Comparison of ENCODE assay signal across 21 mouse cellular contexts in the genomic region with DNA sequence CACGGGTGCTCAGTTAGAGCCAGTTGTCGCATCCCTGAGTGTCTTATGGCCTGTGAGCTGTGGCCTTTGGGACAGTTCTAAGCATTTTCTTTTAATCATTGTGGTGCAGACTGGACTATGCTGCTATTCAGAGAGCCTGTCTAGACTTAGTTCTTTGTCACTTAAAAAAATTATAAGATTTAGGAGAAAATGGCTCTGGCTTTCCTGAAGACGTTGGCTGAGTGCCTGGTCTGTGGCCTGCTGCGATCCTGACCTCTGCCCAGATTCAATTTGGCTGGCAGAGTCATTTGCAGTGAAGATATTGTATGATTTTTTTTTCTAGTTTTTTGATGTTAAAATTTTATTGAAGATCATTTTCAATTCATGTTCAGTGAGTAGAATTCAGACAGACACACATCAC.
DNase-seq lines count a peak whose midpoint lies in the region; ATAC-seq lines count a peak whose summit lies in the region.
"Had no signal": no experiment of that assay in that cellular context is flagged by ENCODE, and none has a peak within 500 bp of the region (broad histone marks: within the 10 kb centered on the region; RNA-seq: fewer than 3 reads in every experiment).

No protein-coding gene starts in this region.

- H3K4me1 ChIP-seq in lung, embryonic 16.5 days (replicated peaks; ENCODE audit: control insufficient read depth, insufficient read depth, low read length) = peaks cover 9% of the 10 kb centered on the region; the same call in 1 of the 2 replicates
- H3K4me1 ChIP-seq in midbrain, embryonic 14.5 days (ENCODE audit: control insufficient read depth, insufficient read depth, low read length) = no peaks in the 10 kb centered on the region
- H3K4me1 ChIP-seq: forebrain, embryonic 13.5 days; hindbrain, embryonic 15.5 days; intestine, embryonic 15.5 days; midbrain, embryonic 13.5 days had no signal

- peak; percentile 28 for DNase-seq in adrenal gland, postnatal 25 days
- DNase-seq in adrenal gland, adult 2 months = no peak
- peak; percentile 49 for DNase-seq in heart, adult 11 months
- DNase-seq in heart, postnatal 25 days (ENCODE audit: low spot score) = no peak
- DNase-seq in lung, postnatal 10 days = no peak
- DNase-seq in kidney, postnatal 4 days = peak; percentile 23 to 43
- no peak for DNase-seq in midbrain, embryonic 14.5 days
- DNase-seq: gastrocnemius, postnatal 10 days; heart, adult 2 months; heart, postnatal 4 days; lung, postnatal 14 days; right cerebral cortex, adult 18-20 months had no signal

- WGBS in lung, embryonic 16.5 days = 48% methylated on average over 4 of the region's 4 CpGs
- 79% methylated on average over 4 of the region's 4 CpGs for WGBS in midbrain, embryonic 14.5 days

- intact Hi-C loops in heart, postnatal 25 days (cut with DNase I) = no loop called here

- H3K27ac ChIP-seq in lung, embryonic 16.5 days (ENCODE audit: low read length) = peak overlapping the region; percentile 46; the same call in 1 of the 2 replicates
- H3K27ac ChIP-seq in midbrain, embryonic 14.5 days (replicated peaks; ENCODE audit: low read depth, low read length) = no peak overlapping the region
- H3K27ac ChIP-seq: forebrain, embryonic 13.5 days; heart, adult 2 months; hindbrain, embryonic 15.5 days; intestine, embryonic 15.5 days; midbrain, embryonic 13.5 days; neural tube, embryonic 13.5 days; stomach, postnatal 0 days had no signal

- H3K27me3 ChIP-seq in lung, embryonic 16.5 days (ENCODE audit: control insufficient read depth, insufficient read depth, low read depth, low read length) = no peaks in the 10 kb centered on the region
- H3K27me3 ChIP-seq in midbrain, embryonic 14.5 days (ENCODE audit: control insufficient read depth, insufficient read depth, low read length) = no peaks in the 10 kb centered on the region
- H3K27me3 ChIP-seq: forebrain, embryonic 13.5 days; hindbrain, embryonic 15.5 days; intestine, embryonic 15.5 days; midbrain, embryonic 13.5 days; neural tube, embryonic 13.5 days had no signal

- H3K9me3 ChIP-seq in lung, embryonic 16.5 days (ENCODE audit: control insufficient read depth, low read length) = no peaks in the 10 kb centered on the region; the same call in 1 of the 2 replicates
- H3K9me3 ChIP-seq in midbrain, embryonic 14.5 days (ENCODE audit: control insufficient read depth, low read length) = no peaks in the 10 kb centered on the region
- H3K9me3 ChIP-seq: forebrain, embryonic 13.5 days; G1E; hindbrain, embryonic 15.5 days; intestine, embryonic 15.5 days; midbrain, embryonic 13.5 days; neural tube, embryonic 13.5 days had no signal

- no peaks in the 10 kb centered on the region for H3K36me3 ChIP-seq in lung, embryonic 16.5 days (ENCODE audit: control insufficient read depth, insufficient read depth, low read length)
- H3K36me3 ChIP-seq in midbrain, embryonic 14.5 days (ENCODE audit: control insufficient read depth, insufficient read depth, low read length) = no peaks in the 10 kb centered on the region
- H3K36me3 ChIP-seq: G1E; hindbrain, embryonic 15.5 days; intestine, embryonic 15.5 days; midbrain, embryonic 13.5 days; neural tube, embryonic 13.5 days had no signal

- no peak overlapping the region for H3K4me2 ChIP-seq in lung, embryonic 16.5 days (ENCODE audit: low read depth, low read length)
- H3K4me2 ChIP-seq in midbrain, embryonic 14.5 days (ENCODE audit: low read length) = no peak overlapping the region
- H3K4me2 ChIP-seq: forebrain, embryonic 13.5 days; hindbrain, embryonic 15.5 days; intestine, embryonic 15.5 days; liver, embryonic 11.5 days; midbrain, embryonic 13.5 days; neural tube, embryonic 13.5 days had no signal

- ATAC-seq in lung, embryonic 16.5 days (ENCODE audit: low read depth) = no peak
- ATAC-seq in midbrain, embryonic 14.5 days (ENCODE audit: low FRiP score, low TSS enrichment) = no peak
- ATAC-seq: forebrain, embryonic 13.5 days; intestine, embryonic 15.5 days; midbrain, embryonic 13.5 days had no signal

- H3K4me3 ChIP-seq in lung, embryonic 16.5 days (ENCODE audit: low read length) = no peak overlapping the region
- H3K4me3 ChIP-seq in midbrain, embryonic 14.5 days (replicated peaks; ENCODE audit: low read depth, low read length) = no peak overlapping the region
- H3K4me3 ChIP-seq: forebrain, embryonic 13.5 days; heart, adult 2 months; hindbrain, embryonic 15.5 days; intestine, embryonic 15.5 days; midbrain, embryonic 13.5 days; neural tube, embryonic 13.5 days had no signal

- no peak overlapping the region for H3K9ac ChIP-seq in lung, embryonic 16.5 days (ENCODE audit: low read length)
- H3K9ac ChIP-seq in midbrain, embryonic 14.5 days (replicated peaks; ENCODE audit: low read length) = no peak overlapping the region
- H3K9ac ChIP-seq: forebrain, embryonic 13.5 days; hindbrain, embryonic 15.5 days; intestine, embryonic 15.5 days; midbrain, embryonic 13.5 days; neural tube, embryonic 13.5 days had no signal

Comparison
In these comparisons a context has a peak if more than half of its experiments do, and no peak if none do; other contexts are left out.
1. DNase-seq: peak in adrenal gland, postnatal 25 days (single experiment), heart, adult 11 months (single experiment) and kidney, postnatal 4 days (2 of 2); none in adrenal gland, adult 2 months (single experiment), heart, postnatal 25 days (single experiment), lung, postnatal 10 days (single experiment) and midbrain, embryonic 14.5 days (single experiment).